Mouse (Mus musculus) B cell, adult 2 months (primary cell): ENCODE results near the gene Hnrnpf.

Source experiments
- DNase-seq, 2 experiments: peaks; one replicate each; pipeline ENCODE4 v3.0.0; 2022

The Hnrnpf gene

DNA sequence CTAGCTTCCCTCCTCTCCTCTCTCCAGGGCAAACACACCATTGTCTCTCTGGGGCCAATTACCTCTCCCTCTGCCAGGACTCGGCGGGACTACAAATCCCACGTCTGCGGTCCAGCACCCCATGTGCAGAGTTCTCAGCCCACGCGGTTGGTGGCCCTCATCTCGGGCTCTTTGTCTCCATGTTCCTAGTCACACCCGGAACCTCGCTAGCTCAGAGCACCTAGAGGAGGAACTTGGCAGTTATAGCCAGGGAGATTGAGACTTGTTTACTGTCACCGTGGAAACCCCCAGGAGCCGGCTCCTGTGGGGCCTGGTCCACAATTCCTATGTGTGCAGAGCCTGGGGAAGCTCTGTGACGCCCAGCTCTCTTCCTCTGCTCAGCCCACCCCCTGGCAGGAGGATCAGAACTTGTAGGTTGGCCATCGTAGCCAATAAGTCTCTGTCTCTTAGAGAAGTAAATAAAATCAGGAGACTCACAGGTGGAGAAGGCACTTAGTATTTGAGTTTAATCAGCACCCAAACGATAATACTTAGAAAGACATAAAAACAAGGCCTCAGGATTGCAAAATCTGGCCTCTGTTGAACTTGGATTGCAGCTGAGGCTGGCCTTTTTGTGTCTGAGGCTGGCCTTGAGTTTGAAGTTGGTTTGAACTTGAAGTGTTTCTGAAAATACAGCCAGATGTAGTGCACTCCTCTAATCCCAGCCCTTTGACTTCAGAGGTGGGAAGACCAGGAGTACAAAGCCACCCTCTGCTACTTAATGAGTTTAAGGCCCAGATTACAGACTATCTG, 8.6 kb upstream of the Hnrnpf start:
- peak; percentile 58 to 66 for DNase-seq

DNA sequence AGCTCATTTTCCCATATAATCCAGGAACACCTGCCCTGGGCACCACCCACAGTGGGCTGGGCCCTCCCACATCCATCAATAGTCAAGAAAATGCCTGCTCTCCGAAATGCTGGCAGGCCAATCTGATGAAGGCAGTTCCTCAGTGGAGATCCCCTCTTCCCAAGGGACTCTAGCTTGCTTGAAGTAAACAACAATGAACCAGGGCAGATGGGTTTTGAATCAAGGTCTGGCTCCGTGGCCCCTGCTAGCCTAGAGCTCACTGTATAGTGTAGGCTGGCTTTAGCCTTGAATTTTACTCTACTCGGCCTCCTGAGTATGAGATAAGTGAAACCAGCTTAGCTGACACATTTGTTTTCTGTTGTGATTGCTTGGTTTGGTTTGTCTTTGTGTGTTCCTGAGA, 7.7 kb upstream of the Hnrnpf start:
- DNase-seq = peak; percentile 27 to 37

DNA sequence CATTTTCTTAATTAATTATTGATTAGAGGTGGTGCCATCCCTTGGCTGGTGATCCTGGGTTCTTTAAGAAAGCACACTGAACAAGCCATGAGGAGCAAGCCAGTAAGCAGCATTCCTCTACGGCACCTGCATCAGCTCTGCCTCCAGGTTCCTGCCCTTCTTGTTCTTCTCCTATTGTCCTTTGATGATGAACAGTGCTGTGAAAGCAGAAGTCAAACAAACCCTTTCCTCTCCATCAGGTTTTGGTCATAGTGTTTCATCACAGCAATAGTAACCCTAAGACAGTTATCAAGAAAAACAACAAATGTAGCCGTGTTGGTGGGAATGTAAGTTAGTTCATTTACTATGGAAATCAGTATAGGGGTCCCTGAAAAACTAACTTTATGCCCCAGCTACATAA, 6.7 kb upstream of the Hnrnpf start:
- no peak for DNase-seq

DNA sequence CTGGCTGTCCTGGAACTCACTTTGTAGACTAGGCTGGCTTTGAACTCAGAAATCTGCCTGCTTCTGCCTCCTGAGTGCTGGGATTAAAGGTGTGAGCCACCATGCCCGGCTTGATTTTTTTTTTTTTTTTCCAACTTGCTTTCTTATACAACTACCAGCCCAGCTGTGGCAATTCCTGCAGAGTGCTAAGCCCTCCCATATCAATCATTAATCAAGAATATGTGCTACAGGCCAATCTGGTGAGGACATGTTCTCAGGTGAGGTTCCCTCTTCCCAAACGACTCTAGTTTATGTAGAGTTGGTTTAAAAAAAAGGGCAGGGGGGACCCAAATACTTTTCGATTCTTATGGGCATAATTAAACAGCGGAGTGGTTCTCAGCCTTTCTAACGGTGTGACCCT, 2.3 kb upstream of the Hnrnpf start:
- no peak for DNase-seq

DNA sequence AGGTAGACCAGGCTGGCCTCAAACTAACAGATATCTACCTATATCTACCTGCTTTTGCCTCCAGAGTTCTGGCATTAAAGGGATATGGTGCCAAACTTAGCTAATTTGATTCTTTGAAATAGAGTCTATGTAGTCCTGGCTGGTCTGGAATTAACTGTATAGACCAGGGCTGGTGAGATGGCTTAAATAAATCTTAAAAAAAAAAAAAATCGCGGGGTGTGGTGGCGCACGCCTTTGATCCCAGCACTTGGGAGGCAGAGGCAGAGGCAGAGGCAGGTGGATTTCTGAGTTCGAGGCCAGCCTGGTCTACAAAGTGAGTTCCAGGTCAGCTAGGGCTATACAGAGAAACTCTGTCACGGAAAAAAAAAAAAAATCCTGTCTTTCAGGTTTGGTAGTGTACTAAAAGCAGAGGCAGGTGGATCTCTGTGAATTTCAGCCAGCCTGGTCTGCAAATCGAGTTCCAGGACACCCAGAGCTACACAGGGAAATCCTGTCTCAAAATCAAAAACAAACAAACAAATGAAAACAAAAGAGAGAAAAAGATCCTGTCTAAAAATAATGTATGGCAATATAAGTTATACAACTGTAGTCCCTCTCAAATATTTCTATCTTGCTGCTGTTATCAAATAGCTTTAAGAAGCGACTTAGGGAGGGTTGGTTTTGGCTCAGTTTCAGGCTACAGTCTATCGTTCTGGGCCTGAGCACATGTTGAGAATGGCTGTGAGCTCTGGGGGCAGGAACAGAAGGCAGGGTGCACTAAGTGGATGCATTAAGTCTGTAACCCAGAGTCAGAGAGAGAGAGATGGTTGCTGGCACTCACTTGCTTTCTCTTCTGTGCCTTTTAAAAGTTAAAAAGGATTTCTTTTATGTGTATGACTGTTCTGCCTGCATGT, 1.6 kb downstream of the Hnrnpf start:
- no peak for DNase-seq

DNA sequence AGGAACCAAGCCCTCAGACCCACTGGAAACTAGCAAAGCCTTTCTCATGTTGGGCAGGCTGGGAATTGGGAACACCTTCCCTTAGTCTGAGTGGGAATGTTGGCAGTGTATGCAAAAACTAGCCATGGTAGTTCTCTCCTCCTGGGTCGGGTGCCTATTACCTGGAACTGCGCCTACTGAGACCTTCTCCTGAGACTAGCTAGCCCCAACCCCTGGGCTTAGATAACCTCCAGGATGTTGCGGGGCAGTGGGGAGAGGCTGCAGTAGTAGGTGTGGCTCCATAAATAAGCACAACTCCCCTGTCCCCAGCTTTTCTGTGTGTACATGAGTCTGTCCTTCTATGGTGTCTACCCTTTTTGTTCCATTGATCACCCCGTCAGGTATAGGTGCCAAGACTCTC, 2.4 kb downstream of the Hnrnpf start:
- no peak for DNase-seq

DNA sequence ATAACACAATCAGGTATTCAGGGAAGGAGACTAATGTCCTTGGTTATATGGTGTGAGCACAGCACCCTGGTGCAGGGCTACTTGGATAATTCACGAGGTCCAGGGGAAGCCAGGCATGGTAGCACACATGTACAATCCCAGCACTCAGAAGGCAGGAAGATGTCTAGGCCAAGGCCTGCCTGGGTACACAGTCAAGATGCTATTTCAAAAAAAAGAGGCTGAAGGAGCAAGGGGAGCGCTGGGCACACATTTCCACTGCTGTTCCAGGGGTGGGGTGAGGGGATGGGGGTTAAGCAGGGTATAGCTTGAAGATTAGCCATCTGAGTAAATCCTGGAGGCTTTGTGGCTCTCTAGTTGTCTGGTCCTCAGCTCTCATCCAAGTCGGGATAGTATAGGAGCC, 3.7 kb downstream of the Hnrnpf start:
- DNase-seq = no peak

DNA sequence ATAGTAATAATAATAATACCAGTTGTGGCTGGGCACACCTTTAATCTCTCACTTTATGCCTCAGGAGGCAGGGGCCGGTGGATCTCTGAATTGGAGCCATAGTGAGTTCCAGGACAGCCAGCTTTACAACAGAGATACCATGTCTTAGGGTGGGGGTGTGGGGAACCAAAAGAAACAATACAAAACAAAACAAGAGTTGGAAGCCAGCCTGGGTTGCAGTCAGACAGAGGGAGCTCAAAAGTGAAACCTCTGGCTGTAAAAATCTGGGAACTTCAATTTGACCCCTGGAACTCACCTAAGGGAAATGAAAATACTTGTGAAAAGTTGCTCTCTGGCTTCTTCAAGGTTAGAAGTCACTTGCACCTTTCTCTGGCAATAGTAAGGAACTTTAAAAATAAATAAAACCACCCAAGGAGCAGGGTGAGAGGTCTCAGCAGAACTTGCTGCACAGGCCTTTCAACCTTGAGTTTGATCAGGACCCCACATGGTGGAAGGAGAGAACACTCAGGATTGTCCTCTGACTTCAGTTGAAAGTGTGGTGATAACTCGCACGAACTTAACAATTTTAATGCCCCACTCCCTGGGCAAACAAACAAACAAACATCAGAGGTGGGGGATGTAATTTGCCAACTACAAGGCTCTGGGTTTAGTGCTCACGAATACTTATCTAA, 5.3 kb downstream of the Hnrnpf start:
- no peak for DNase-seq

DNA sequence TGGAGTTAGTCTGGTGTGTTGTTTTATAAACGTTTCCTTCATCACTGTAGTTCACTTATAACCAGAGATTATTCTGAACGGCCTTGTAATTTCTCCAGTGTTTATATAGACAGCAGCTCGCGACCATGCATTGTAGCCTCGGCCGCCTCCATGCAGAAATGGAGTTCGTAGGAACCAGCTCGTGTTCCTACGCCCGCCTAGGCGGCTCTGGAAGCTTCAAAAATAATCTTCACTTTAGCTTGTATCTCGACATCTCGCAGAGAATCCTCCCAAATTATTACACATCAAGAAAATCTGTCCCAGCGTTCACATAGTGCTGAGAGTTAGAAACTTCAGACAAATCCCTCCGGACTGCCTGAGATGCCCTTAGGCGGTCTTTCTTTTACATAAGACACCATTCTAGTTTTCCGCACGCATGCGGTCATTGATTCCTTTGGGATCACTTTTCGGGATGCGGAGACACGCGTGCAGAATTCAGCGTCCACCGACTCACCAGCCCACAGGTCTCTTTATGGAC, 5.9 kb downstream of the Hnrnpf start:
- DNase-seq = no peak

DNA sequence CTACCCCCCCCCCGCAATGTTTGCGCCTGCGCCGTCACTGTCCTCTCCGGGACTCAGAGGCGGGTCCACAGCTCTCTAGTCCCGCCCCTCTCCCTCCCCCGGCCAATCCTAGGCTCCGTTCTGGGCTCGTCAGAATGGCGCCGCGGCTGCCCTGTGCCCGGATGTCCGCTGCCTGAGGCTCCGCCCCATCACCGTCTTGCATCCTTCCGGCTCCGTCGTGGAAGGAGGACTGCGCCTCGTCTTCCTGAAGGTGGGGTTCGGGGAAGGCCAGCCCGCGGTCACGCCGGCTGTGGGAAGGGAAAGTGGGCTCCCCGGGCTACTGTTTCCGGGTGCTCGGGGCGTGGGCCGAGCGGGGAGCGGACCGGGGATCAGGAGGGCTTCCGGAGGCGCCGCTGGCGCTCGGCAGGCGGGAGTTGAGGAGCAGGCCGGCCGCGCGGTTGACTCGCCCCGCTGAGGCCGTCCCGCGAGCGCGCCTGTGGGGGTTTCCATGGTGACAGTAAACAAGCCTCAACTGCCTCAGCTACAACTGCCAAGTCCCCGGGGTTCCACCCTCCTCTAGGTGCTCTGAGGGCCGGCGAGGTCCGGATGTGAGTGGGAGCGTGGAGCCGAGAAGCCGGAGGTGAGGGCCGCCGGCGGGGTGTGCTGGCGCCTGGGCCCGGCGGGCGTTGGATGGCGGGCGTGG, 6.6 kb downstream of the Hnrnpf start:
- DNase-seq = peak; percentile 97

DNA sequence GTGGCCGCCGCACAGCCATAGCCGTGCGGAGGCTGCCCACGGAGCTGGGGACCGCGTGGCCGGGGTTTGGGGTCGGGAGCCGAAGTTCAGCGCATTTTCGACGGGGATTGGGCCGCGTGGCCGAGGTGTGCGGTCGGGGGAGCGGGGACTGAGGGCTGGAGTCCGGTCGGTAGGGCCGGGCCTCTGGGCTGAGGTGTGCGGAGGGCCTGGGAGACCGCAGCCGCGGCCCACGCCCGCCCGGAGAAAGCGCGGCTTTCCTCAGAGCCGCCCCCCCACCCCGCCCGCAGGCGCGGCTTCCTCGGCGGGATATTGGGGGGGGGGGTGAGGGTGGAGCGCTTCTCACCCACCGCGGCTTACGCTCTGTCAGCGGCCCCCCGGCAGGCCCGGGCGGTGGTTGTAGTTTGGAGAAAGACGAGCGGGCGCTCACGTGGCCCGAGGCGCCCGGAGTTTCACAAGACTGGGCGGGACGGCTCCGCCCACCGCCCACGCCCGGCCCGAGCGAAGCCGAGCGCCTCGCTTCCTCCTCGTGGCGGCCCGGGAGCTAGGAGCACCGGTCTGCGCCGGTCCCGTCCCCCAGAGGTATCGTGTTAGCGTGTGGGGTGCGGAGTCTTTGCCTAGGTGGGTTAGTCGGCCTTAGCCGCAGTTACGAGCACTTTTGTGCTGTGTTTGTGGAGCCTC, 7.3 kb downstream of the Hnrnpf start:
- peak; percentile 96 for DNase-seq

DNA sequence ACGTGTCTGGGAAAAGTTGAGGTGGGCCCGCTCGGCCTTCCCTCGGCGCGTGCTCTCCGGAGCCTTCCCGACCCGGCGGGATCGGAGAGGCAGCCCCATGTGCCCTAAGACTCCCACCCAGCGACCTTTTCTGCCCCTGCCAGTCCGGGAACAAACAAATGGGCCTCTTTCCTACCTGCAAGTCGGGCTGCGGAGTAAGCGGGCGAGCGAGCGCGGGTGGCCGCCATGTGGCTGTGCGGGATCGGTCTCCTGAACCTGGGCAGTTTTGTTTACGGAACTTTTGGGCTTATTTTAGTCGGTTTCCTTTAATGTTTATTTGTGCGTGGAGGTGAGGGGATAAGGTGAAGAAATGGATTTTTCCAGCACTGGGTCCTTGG, 7.8 kb downstream of the Hnrnpf start:
- DNase-seq = no peak

DNA sequence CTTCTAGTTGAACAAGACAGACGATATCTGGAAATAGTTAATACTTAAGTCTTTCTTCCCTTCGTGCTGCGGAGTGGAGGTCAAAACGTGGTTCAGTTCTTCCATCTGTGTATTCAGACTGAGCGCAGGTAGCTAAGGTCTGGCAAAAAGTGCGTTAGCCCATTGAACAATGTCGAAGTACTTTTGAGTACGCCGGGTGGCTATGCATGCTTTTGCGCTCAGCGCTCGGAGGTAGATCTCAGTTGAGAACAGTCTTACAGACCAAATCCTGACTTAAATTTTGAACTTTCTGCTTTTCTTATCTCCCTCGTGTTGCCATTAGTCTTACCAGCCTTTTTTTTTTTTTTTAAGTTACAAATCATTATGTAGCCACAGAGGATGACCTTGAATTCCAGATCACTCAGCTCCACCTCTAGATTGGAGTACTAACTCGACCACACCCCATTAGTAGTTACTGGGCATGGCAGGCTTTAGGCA, 8.3 kb downstream of the Hnrnpf start:
- DNase-seq = peak in 1 of 2 experiments; percentile 44

DNA sequence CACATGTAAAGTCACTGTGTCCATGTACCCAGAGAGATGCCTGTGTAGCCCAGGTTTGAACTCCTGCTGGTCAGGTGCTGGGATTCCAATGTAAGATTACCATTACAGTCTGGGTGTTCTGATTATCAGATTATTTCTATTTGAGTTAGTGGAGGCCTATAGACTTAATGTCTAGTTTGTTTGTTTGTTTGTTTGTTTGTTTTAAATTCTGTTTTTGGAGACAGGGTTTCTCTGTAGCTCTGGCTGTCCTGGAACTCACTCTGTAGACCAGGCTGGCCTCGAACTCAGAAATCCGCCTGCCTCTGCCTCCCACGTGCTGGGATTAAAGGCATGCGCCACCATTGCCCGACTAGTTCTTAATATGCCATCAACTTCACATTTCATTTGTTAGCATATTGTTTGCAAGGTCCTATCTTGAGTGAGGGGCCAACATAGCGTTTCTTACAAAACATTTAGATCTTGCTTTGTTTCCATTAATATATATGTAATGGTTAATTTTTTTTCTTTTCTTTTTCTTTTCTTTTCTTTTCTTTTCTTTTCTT, 10.1 kb downstream of the Hnrnpf start:
- no peak for DNase-seq

DNA sequence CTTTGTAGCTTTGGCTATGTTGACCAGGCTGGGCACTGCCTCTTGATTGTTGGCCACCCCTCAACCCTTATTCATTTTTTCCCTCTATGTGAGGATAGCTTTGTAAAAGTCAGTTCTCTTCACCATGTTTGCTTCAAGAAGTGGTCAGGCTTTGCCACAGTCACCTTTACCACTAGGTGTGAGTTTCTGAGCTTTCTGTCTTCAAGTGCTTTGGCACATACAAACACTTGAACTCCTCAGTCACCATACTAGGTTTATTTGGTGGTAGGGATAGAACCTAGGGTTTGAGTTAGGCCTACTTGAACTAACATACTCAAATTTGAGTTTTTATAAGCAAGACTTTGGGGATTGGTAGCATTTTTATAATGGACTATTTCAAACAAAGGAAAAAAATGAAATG, 14.4 kb downstream of the Hnrnpf start:
- no peak for DNase-seq

DNA sequence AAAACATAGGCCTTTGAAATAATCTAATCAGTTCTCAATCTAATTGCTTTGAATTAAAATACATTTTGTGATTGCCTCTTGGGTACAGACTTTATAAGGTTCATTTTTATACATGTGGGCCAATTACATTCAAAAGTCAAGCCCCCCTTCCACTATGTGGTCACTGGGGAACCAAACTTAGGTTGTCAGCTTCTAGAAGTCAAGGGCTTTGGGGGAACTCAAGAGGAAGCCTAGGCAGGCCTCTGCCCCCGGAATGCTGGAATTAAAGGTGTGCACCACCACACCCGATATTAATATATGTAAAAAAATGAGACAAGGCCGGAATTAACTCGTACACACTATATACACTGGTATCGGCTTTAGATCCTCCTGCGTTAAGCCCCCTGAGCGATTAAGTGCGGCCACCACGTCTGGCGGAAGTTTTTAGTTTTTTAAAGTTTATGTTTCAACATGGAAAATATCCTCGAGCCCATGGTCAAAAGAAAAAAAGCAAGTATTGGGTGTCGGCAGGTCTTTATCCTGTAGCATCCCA, 16.1 kb downstream of the Hnrnpf start:
- DNase-seq = no peak

DNA sequence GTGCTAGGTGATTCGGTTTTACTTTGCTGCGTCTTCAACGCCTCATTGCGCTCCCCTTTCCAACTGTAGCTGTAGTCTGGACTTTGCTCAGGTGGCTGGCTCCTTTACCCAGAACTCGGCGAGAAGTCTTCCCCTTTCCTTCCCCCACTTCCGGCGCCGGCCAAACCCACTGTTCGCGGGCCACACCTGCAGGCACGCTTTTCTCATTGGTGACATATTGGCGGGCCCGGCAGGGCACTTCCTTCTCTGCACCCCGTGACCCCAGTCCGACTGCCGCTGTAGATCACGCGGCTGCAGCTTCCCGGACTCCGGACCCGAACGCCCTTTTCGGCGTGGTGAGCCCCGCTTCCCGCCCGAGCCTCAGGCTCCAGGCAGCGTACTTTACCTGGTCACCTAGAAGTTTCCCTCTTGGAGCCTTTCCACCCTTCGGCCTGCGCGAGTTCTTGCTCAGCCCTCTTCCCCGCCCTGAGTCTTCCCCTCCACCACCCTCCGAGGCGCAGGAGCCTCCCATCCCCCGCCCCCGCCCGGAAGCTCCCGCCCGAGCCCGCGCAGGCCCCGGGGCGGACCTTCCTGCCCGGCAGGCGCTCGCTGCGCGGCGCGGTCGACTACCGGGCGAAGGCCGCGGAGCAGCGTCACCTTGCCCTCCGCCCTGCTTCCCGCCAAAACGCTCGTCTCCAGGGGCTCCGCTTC, 16.8 kb downstream of the Hnrnpf start:
- DNase-seq = peak; percentile 88

DNA sequence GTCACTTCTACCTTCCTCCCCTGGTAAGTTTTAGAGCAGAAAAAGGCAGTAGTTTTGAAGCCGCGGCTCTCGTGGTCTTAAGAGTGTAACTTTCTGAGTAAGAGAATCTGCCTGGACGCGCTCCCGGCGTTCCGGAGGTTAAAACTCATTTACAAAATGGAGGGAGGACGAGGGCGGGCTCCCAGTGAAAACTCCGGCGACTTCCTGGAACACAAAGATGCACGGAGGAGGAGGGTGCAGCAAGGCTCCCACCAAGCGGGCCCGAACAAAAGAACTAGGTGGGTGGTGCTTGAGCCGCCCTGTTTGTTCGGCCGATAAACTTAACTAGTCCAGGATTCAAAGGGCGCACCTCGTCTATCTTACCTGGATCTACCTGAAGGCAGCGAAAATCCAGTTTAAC, 17.5 kb downstream of the Hnrnpf start:
- peak; percentile 72 for DNase-seq

DNA sequence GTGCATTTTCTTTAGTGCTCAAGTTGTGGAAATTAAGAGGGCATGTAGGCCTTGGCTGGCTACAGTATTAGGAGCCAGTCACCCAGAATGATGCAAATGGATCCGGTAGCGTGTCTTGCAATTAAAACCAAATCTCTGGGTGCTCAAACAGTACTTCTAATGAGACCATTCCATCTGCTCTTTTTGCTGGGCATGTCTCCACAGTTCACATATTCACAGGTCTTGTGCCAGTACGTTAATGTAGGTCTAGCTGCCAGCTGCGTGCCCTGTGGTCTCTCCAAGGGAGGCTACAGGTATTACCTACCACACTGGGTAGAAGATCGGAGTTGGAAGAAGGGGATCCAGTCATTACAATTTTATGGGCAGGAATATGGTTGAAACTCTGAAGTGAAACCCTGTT, 17.9 kb downstream of the Hnrnpf start:
- DNase-seq = peak in 1 of 2 experiments; percentile 36
